Mouse (Mus musculus): ENCODE measurements around the gene Arpc3. TPM values are rescaled to one million over a fixed set of nuclear protein-coding genes. Genes with fewer than 3 reads are reported as not detected.

Gene Arpc3
- polyA plus RNA-seq, 1 experiment from 2014 or later = 118 TPM

GRCm38 (mm10) chr5:122392227-122393004, 738 bp downstream of the Arpc3 start:
- WGBS = 9% methylated on average over 19 of the region's 19 CpGs
- peaks cover 6% of the 10 kb centered on the region for H3K36me3 ChIP-seq (ENCODE audit: control insufficient read depth, insufficient read depth)
- peak overlapping the region; percentile 92 for H3K4me2 ChIP-seq (ENCODE audit: low read depth, low read length)
- ATAC-seq (replicated peaks; ENCODE audit: extremely low read depth, insufficient read depth, low FRiP score) = peak; percentile 45; the same call in 1 of the 2 replicates
- no peaks in the 10 kb centered on the region for H3K9me3 ChIP-seq (replicated peaks; ENCODE audit: control insufficient read depth, low read length)
- H3K9ac ChIP-seq (ENCODE audit: low read length) = peak overlapping the region; percentile 82
- H3K27ac ChIP-seq (ENCODE audit: low read length) = peak overlapping the region; percentile 65
- H3K27me3 ChIP-seq (ENCODE audit: control insufficient read depth, insufficient read depth, low read length) = no peaks in the 10 kb centered on the region
- H3K4me3 ChIP-seq (ENCODE audit: low read length) = peak overlapping the region; percentile 75
- peaks cover 9% of the 10 kb centered on the region for H3K4me1 ChIP-seq (ENCODE audit: control insufficient read depth, insufficient read depth, low read length)

GRCm38 (mm10) chr5:122393887-122394286, 2.2 kb downstream of the Arpc3 start:
- H3K4me3 ChIP-seq (ENCODE audit: low read length) = no peak overlapping the region
- ATAC-seq (replicated peaks; ENCODE audit: extremely low read depth, insufficient read depth, low FRiP score) = no peak
- 64% methylated on average over 2 of the region's 2 CpGs for WGBS

GRCm38 (mm10) chr5:122396791-122397190, 5.1 kb downstream of the Arpc3 start:
- 60% methylated on average over 10 of the region's 10 CpGs for WGBS
- ATAC-seq (replicated peaks; ENCODE audit: extremely low read depth, insufficient read depth, low FRiP score) = peak; percentile 16; the same call in 1 of the 2 replicates
- no peak overlapping the region for H3K9ac ChIP-seq (ENCODE audit: low read length)
- H3K4me3 ChIP-seq (ENCODE audit: low read length) = peak overlapping the region; percentile 19; the same call in 1 of the 2 replicates
- H3K4me2 ChIP-seq (ENCODE audit: low read depth, low read length) = peak overlapping the region; percentile 26; the same call in 1 of the 2 replicates
- peak overlapping the region; percentile 78 for H3K27ac ChIP-seq (ENCODE audit: low read length)
- H3K4me1 ChIP-seq (ENCODE audit: control insufficient read depth, insufficient read depth, low read length) = peaks cover 37% of the 10 kb centered on the region
- H3K9me3 ChIP-seq (replicated peaks; ENCODE audit: control insufficient read depth, low read length) = no peaks in the 10 kb centered on the region
- H3K27me3 ChIP-seq (ENCODE audit: control insufficient read depth, insufficient read depth, low read length) = no peaks in the 10 kb centered on the region
- H3K36me3 ChIP-seq (ENCODE audit: control insufficient read depth, insufficient read depth) = peaks cover 8% of the 10 kb centered on the region

More at GRCm38 (mm10) chr5:122393887-122394286, 2.2 kb downstream of the Arpc3 start:
- H3K4me1 ChIP-seq (ENCODE audit: control insufficient read depth, insufficient read depth, low read length) = peaks cover 15% of the 10 kb centered on the region
- H3K27ac ChIP-seq (ENCODE audit: low read length) = no peak overlapping the region
- H3K4me2 ChIP-seq (ENCODE audit: low read depth, low read length) = no peak overlapping the region
- no peak overlapping the region for H3K9ac ChIP-seq (ENCODE audit: low read length)
- peaks cover 8% of the 10 kb centered on the region for H3K36me3 ChIP-seq (ENCODE audit: control insufficient read depth, insufficient read depth)
- no peaks in the 10 kb centered on the region for H3K27me3 ChIP-seq (ENCODE audit: control insufficient read depth, insufficient read depth, low read length)
- H3K9me3 ChIP-seq (replicated peaks; ENCODE audit: control insufficient read depth, low read length) = no peaks in the 10 kb centered on the region

- Histone ChIP-seq H3K9ac (ENCODE audit: low read length) (no peak overlapping the region), H3K36me3 (ENCODE audit: control insufficient read depth, insufficient read depth) (peaks cover 13% of the 10 kb centered on the region), H3K4me3 (ENCODE audit: low read length) (no peak overlapping the region), H3K27ac (ENCODE audit: low read length) (peak overlapping the region; percentile 41), H3K4me1 (ENCODE audit: control insufficient read depth, insufficient read depth, low read length) (peaks cover 41% of the 10 kb centered on the region), H3K27me3 (ENCODE audit: control insufficient read depth, insufficient read depth, low read length) (no peaks in the 10 kb centered on the region), H3K4me2 (ENCODE audit: low read depth, low read length) (no peak overlapping the region), H3K9me3 (replicated peaks; ENCODE audit: control insufficient read depth, low read length) (no peaks in the 10 kb centered on the region)
- ATAC-seq (replicated peaks; ENCODE audit: extremely low read depth, insufficient read depth, low FRiP score) = no peak
- 87% methylated on average over 8 of the region's 8 CpGs for WGBS
Measured at GRCm38 (mm10) chr5:122397495-122397894, 5.8 kb downstream of the Arpc3 start.

- no peaks in the 10 kb centered on the region for H3K27me3 ChIP-seq (ENCODE audit: control insufficient read depth, insufficient read depth, low read length)
- H3K36me3 ChIP-seq (ENCODE audit: control insufficient read depth, insufficient read depth) = peaks cover 27% of the 10 kb centered on the region
- no peak overlapping the region for H3K4me2 ChIP-seq (ENCODE audit: low read depth, low read length)
- H3K4me3 ChIP-seq (ENCODE audit: low read length) = no peak overlapping the region
- H3K27ac ChIP-seq (ENCODE audit: low read length) = no peak overlapping the region; the same call in 1 of the 2 replicates
- H3K9ac ChIP-seq (ENCODE audit: low read length) = no peak overlapping the region
- H3K9me3 ChIP-seq (replicated peaks; ENCODE audit: control insufficient read depth, low read length) = no peaks in the 10 kb centered on the region
- H3K4me1 ChIP-seq (ENCODE audit: control insufficient read depth, insufficient read depth, low read length) = peaks cover 35% of the 10 kb centered on the region
- 88% methylated on average over 8 of the region's 8 CpGs for WGBS
- ATAC-seq (replicated peaks; ENCODE audit: extremely low read depth, insufficient read depth, low FRiP score) = no peak
Measured at GRCm38 (mm10) chr5:122399871-122400270, 8.2 kb downstream of the Arpc3 start.

- WGBS = 49% methylated on average over 18 of the region's 18 CpGs
Measured at GRCm38 (mm10) chr5:122400628-122401302, 9.1 kb downstream of the Arpc3 start.

GRCm38 (mm10) chr5:122401303-122401640, 9.6 kb downstream of the Arpc3 start:
- Histone ChIP-seq H3K27ac (ENCODE audit: low read length) (no peak overlapping the region), H3K4me3 (ENCODE audit: low read length) (no peak overlapping the region), H3K9ac (ENCODE audit: low read length) (no peak overlapping the region), H3K27me3 (ENCODE audit: control insufficient read depth, insufficient read depth, low read length) (no peaks in the 10 kb centered on the region), H3K4me2 (ENCODE audit: low read depth, low read length) (no peak overlapping the region), H3K36me3 (ENCODE audit: control insufficient read depth, insufficient read depth) (peaks cover 41% of the 10 kb centered on the region), H3K9me3 (replicated peaks; ENCODE audit: control insufficient read depth, low read length) (no peaks in the 10 kb centered on the region), H3K4me1 (ENCODE audit: control insufficient read depth, insufficient read depth, low read length) (peaks cover 35% of the 10 kb centered on the region)
- WGBS = 30% methylated on average over 8 of the region's 8 CpGs
- no peak for ATAC-seq (replicated peaks; ENCODE audit: extremely low read depth, insufficient read depth, low FRiP score)

More at GRCm38 (mm10) chr5:122400628-122401302, 9.1 kb downstream of the Arpc3 start:
- ATAC-seq (replicated peaks; ENCODE audit: extremely low read depth, insufficient read depth, low FRiP score) = 0 out of 2 replicates have a peak, but pooled peaks have one; percentile 46
- Histone ChIP-seq H3K9me3 (replicated peaks; ENCODE audit: control insufficient read depth, low read length) (no peaks in the 10 kb centered on the region), H3K9ac (ENCODE audit: low read length) (no peak overlapping the region; the same call in 1 of the 2 replicates), H3K27me3 (ENCODE audit: control insufficient read depth, insufficient read depth, low read length) (no peaks in the 10 kb centered on the region), H3K27ac (ENCODE audit: low read length) (peak overlapping the region; percentile 68), H3K4me2 (ENCODE audit: low read depth, low read length) (no peak overlapping the region), H3K4me3 (ENCODE audit: low read length) (no peak overlapping the region), H3K4me1 (ENCODE audit: control insufficient read depth, insufficient read depth, low read length) (peaks cover 35% of the 10 kb centered on the region), H3K36me3 (ENCODE audit: control insufficient read depth, insufficient read depth) (peaks cover 36% of the 10 kb centered on the region)

GRCm38 (mm10) chr5:122402160-122402559, 10.5 kb downstream of the Arpc3 start:
- ATAC-seq (replicated peaks; ENCODE audit: extremely low read depth, insufficient read depth, low FRiP score) = no peak
- H3K36me3 ChIP-seq (ENCODE audit: control insufficient read depth, insufficient read depth) = peaks cover 46% of the 10 kb centered on the region
- H3K27ac ChIP-seq (ENCODE audit: low read length) = peak overlapping the region; percentile 77
- H3K4me2 ChIP-seq (ENCODE audit: low read depth, low read length) = no peak overlapping the region
- peak overlapping the region; percentile 40; the same call in 1 of the 2 replicates for H3K9ac ChIP-seq (ENCODE audit: low read length)
- H3K4me1 ChIP-seq (ENCODE audit: control insufficient read depth, insufficient read depth, low read length) = peaks cover 35% of the 10 kb centered on the region
- WGBS = 86% methylated on average over 13 of the region's 13 CpGs
- no peaks in the 10 kb centered on the region for H3K27me3 ChIP-seq (ENCODE audit: control insufficient read depth, insufficient read depth, low read length)
- H3K4me3 ChIP-seq (ENCODE audit: low read length) = no peak overlapping the region
- no peaks in the 10 kb centered on the region for H3K9me3 ChIP-seq (replicated peaks; ENCODE audit: control insufficient read depth, low read length)

- ATAC-seq (replicated peaks; ENCODE audit: extremely low read depth, insufficient read depth, low FRiP score) = peak; percentile 85
- 45% methylated on average over 5 of the region's 5 CpGs for WGBS
- H3K9me3 ChIP-seq (replicated peaks; ENCODE audit: control insufficient read depth, low read length) = no peaks in the 10 kb centered on the region
Measured at GRCm38 (mm10) chr5:122402772-122403171, 11.1 kb downstream of the Arpc3 start.

More at GRCm38 (mm10) chr5:122402772-122403171, 11.1 kb downstream of the Arpc3 start:
- H3K27ac ChIP-seq (ENCODE audit: low read length) = peak overlapping the region; percentile 77
- peaks cover 35% of the 10 kb centered on the region for H3K4me1 ChIP-seq (ENCODE audit: control insufficient read depth, insufficient read depth, low read length)
- H3K9ac ChIP-seq (ENCODE audit: low read length) = peak overlapping the region; percentile 40; the same call in 1 of the 2 replicates
- no peaks in the 10 kb centered on the region for H3K27me3 ChIP-seq (ENCODE audit: control insufficient read depth, insufficient read depth, low read length)
- H3K36me3 ChIP-seq (ENCODE audit: control insufficient read depth, insufficient read depth) = peaks cover 45% of the 10 kb centered on the region
- H3K4me2 ChIP-seq (ENCODE audit: low read depth, low read length) = no peak overlapping the region
- H3K4me3 ChIP-seq (ENCODE audit: low read length) = no peak overlapping the region
